Mouse (Mus musculus): ENCODE results near the gene Sit1.

DNA sequence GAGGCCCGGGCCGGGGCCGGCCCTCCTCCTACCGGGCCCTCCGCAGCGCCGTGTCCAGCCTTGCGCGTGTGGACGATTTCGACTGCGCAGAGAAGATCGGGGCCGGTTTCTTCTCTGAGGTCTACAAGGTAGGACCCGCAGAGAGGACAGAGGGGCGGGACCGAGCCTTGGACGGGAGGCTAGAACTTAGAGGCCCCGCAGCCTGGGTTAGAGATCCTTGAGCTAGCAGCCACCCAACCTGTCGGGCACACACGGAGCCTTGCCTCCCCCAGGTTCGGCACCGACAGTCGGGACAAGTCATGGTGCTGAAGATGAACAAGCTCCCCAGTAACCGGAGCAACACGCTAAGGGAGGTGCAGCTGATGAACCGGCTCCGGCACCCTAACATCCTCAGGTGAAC, 40.0 kb downstream of the Sit1 start:
- TF ChIP-seq TAL1 (IDR thresholded peaks at IDR 0.05; ENCODE audit: low read length) (no peak), GATA1 (IDR thresholded peaks at IDR 0.05; ENCODE audit: low read length) (no peak)

All from erythroblast, embryonic 14.5 days (primary cell).